Mouse (Mus musculus) induced T-regulatory cell, adult 2 months (primary cell): ENCODE measurements around the gene Wfdc3.

Experiments used
- DNase-seq: peaks from one replicate; pipeline ENCODE4 v3.0.0-alpha.2; 2012; ENCODE audit warnings: low read depth

Gene Wfdc3

DNA sequence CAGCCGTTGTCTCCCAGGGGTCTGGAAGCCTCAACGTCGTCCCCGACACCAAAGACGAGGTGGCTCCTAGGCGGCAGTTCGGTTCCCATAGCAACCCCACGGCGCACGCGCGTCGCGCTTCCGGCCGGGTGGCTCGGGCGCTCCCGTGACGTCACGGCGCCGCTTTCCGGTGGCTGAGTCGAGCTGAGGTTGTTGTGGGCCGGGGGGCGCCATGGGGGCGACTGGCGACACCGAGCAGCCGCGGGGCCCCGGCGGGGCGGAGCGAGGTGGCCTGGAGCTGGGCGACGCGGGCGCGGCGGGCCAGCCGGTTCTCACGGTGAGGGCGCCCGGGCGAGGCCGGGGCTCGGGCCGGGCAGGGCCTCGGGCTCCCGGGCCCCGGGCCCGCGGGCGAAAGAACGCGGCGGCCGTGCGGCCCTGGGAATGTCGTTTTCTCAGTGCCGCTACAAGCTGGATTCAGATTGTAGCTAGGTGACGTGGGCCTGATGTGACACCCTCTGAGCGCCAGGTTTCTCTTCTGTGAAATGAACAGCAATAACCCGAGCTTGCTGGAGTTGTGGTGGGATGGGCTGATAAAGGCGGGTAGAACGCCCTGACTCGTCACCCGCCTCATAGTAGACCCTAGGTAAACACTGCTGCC lies at the start of gene Wfdc3, which contains the start of gene Dnttip1:
TSS of gene Wfdc3 (minus strand) at position 89 of the 637 bp plus-strand sequence.
TSS of gene Dnttip1 (plus strand) at position 141 of the 637 bp plus-strand sequence.
- peak; percentile 98 for DNase-seq

DNA sequence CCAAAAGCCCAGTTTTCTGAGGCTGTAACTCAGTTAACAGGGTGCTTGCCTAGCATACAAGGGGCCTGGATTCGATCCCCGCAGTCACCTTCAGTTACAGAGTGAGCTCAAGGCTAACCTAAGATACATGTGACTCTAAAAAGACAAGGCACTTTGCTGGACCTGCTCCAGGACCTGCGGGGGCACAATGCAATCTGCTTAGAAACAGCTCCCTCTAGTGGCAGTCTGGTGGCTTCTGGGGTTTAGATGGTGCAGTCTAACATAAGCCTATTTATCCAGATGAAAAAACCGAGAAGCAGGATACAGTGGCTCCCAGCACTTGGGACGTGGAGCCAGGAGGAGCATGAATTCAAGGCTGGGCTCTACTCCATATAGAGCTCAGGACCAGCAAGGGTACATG lies 48.6 kb upstream of the Wfdc3 start:
- DNase-seq: peak; percentile 88

GRCm38 (mm10) chr2:164793772-164794171 lies 48.0 kb upstream of the Wfdc3 start:
- DNase-seq: peak; percentile 49

- DNase-seq: peak; percentile 78
Observed at GRCm38 (mm10) chr2:164793236-164793635, 47.5 kb upstream of the Wfdc3 start.

DNA sequence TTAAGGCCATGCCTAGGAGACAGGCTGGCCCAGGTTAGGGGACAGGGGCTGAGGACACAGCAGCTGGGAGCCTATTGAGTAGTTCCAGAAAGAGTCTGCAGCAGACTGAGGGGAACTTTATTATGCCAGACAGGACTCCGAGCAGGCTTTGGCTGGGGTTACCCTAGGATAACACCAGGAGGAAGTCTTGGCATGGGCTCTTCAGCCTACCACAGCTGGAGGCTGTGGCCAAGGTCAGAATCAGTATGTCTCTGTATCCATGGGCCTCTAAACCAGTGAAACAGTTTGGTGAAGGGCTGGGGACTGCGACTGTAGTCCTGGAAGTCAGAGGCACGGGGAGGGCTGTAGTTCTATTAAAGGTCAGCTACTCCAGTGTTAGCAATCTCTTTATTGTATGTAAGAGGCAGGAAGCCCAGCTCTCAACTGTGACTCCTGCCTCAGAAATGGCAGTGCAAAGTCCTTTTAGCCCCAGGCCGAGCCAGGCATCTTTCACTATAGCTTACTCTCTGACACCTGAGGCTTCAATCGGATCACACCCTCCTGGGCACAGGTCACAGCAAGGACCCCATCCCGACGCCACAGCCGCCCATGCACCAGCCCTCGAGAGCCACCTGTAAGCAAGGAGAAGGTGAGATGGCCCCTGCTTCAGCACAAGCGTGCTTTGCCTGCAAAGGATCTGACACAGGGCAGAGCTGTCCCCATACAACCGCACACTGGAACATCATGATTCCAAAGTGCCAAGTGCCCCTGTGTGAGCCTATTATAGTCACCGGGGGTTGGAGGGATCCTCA lies 46.9 kb upstream of the Wfdc3 start:
- DNase-seq: no peak

DNA sequence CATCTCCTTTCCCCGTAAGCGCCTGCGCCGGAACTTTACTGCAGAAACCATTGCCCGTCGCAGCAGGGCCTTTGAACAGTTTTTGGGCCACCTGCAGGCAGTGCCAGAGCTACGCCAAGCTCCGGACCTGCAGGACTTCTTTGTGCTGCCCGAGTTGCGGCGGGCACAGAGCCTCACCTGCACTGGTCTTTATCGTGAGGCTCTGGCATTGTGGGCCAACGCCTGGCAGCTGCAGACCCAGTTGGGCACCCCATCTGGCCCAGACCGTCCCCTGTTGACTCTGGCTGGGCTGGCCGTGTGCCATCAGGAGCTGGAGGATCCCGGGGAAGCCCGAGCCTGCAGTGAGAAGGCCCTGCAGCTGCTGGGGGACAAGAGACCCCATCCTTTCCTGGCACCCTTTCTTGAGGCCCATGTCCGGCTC lies 46.1 kb upstream of the Wfdc3 start:
- DNase-seq: no peak

DNA sequence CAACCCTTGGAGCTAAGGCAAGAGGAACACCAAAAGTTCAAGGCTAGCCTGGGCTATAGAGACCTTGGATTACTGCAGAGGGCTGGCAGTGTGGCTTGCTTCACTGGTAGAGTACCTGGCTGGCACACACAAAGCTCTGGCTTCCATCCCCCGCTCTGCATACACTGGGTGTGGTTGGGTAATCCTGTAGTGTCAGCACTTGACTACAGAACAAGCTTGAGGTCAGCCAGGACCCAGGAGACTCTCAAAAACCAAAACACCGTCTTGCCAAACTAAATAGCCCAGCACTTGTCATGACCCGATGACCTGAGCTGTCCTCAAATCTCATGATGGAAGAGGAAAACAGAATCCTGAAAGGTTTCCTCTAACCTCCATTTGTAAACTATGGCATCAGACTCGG lies 44.7 kb upstream of the Wfdc3 start:
- no peak for DNase-seq

DNA sequence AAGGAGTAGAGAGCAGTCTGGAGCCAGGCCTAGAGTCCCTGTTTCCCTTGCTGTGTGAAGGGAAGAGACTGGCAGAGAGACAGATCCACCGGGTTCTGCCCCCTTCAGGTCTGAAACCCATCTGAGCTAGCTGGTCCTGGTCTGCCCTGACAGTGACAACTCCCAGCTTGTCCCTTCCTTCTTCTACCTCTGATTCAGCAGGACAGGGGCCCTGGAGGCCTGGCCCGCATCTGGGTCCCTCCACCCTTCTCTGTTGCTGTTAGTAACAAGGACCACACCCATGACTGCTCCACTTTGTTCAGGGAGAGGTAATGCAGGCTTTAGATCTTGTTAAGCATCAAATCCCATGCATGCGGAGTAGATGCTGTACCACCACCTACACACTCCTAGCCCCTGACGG lies 42.7 kb upstream of the Wfdc3 start:
- no peak for DNase-seq

- DNase-seq: no peak
Observed at GRCm38 (mm10) chr2:164787779-164788178, 42.0 kb upstream of the Wfdc3 start.

DNA sequence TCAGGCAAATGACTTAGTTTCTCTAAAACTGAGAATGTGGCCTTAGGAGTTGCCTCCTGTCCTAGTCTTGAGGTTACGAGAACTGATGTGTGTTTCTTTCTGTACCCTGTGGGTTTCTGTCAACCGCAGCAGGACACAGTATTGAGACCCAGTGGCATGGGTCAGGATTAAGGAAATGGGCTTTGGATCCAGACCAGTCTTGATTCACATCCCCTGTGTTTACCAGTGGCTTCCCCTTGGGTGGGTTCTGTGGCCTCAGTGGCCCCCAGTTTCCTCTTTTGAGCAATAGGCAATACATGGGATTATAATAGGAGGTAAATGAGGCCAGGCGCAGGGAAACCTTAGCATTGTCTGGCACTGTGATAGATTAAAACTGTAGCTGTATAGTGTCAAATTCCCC lies 41.3 kb upstream of the Wfdc3 start:
- DNase-seq: no peak

- DNase-seq: no peak
Observed at GRCm38 (mm10) chr2:164786388-164786885, 40.7 kb upstream of the Wfdc3 start.

GRCm38 (mm10) chr2:164785481-164786387 lies 40.0 kb upstream of the Wfdc3 start, which contains the start of gene Snx21:
TSS of gene Snx21 (plus strand) at chr2:164785823.
- DNase-seq: peak; percentile 85

DNA sequence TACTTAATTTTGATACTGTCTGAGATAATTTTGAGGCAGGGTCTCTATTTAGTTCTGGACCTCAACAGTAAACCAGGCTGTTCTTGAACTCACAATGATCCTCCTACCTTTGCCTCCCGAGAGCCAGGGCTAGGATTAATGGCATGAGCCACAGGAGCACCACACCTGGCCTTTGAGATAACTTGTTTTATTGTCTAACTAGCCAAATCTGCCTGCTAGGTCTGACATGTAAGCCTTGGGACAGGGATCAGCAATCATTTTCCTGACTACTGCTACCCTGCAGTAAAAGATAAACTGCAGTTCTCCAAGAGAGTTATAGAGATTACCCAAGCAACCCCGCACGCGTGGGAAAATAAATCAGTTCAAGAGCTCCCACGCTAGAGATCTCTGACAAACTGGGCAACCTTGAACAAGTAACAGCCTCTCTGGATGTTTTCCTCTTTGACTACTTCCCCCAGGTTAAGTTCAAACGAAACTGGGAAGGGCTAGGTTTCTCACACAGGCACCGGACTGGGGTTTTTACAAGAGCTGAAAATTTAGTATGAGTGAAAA lies 39.2 kb upstream of the Wfdc3 start:
- DNase-seq: no peak

GRCm38 (mm10) chr2:164783926-164784581 lies 38.3 kb upstream of the Wfdc3 start:
- DNase-seq: peak; percentile 71

DNA sequence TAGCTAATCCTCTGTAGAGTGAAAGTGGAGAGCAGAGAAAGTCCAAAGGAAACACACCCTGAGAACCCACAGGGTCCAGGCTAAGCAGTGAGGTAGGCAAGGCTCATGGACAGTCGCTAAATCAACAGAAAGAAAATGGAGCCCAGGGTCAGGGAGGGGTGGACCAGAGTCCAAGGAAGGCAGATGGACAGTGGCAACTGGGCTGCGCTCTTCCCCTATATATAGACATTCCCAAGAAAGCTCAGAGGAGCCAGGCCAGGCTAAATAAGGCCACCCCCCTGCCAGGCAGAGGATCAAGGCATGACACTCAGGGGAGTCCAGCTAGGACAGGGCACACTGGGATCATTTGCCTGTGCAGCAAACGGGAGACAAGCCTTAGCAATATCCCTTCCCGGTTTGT lies 36.1 kb upstream of the Wfdc3 start:
- DNase-seq: no peak

GRCm38 (mm10) chr2:164779481-164780086 lies 33.9 kb upstream of the Wfdc3 start, which contains the start of gene Tnnc2:
TSS of gene Tnnc2 (minus strand) at chr2:164779967.
- no peak for DNase-seq

GRCm38 (mm10) chr2:164778809-164779208 lies 33.1 kb upstream of the Wfdc3 start:
- no peak for DNase-seq

GRCm38 (mm10) chr2:164778015-164778287 lies 32.2 kb upstream of the Wfdc3 start:
- DNase-seq: no peak

DNA sequence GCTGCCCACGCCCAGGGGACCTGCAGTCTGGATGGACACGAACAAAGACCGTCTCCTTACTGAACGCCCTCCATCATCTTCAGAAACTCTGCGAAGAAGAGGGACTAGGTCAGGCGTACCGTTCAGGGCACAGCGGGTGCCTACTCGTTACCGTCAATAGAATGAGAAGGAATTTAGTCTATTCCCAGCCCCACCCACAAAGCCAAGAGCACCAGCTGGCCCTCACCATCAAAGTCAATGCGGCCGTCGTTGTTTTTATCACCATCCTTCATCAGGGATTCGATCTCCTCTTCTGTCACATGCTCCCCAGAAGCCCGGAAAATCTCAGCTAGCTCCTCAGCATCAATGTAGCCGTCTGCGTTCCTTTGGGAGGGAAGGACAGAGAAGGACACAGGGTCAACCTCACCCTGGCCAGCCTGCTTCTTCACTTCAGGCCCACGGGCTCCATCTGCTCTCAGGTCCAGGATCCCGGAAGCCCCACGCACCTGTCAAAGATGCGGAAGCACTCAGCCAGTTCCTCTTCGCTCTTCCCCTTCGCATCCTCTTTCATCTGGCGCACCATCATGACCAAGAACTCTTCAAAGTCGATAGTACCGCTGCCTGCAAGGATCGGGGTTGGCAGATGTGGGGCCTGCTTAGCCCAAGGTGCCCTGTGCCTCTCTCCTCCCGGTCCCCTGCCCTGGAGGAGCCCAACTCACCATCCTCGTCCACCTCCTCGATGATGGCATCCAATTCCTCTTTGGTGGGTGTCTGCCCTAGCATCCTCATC lies 31.7 kb upstream of the Wfdc3 start:
- no peak for DNase-seq

DNA sequence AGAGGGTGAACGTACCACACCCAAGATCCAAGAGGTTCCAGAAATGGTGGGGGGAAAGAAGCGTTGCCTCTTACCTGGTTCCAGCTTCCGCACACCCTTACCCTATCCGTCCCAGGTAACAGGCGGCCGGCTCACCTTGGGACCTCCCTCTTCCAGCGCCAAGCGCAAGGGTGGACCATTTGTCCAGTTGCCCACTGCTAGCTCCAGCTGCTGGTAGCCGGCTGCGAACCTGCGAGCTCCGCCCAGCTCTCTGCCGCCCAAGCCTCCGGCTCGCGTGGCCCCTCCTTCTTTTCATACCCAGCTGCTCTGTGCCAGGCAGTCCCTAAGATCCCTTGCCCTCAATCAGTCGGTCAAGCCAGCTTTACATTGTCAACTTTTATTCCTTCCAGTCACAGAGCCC lies 31.1 kb upstream of the Wfdc3 start:
- DNase-seq: no peak
